Mouse (Mus musculus) hindbrain, embryonic 13.5 days (tissue): ENCODE measurements around the gene Wwc2. TPM values are rescaled to one million over a fixed set of nuclear protein-coding genes. Genes with fewer than 3 reads are reported as not detected.

Experiments
- ATAC-seq: fragments of 200-750 bp; cut with Nextera tagmentation; 2 replicates; pipeline ENCODE4 v1.8.0; 2017; ENCODE audit warnings: moderate TSS enrichment; ENCODE audit not compliant: low FRiP score
- H3K27ac ChIP-seq: fragments of 300-500 bp; sonication (generic); 2 replicates; pipeline ENCODE4 v1.5.1; 2015; ENCODE audit warnings: inconsistent platforms, mild to moderate bottlenecking, moderate library complexity
- H3K27me3 ChIP-seq: fragments of 300-500 bp; sonication (generic); 2 replicates; pipeline ENCODE4 v1.6.1; 2015; ENCODE audit warnings: mild to moderate bottlenecking, inconsistent platforms
- H3K36me3 ChIP-seq: fragments of 300-500 bp; sonication (generic); 2 replicates; pipeline ENCODE4 v1.6.1; 2015; ENCODE audit warnings: mild to moderate bottlenecking, inconsistent platforms
- H3K4me1 ChIP-seq: fragments of 300-500 bp; sonication (generic); replicated peaks from 2 replicates; pipeline ENCODE4 v1.6.1; 2015; ENCODE audit warnings: inconsistent platforms
- H3K4me2 ChIP-seq: fragments of 300-500 bp; sonication (generic); 2 replicates; pipeline ENCODE4 v1.6.1; 2015; ENCODE audit warnings: inconsistent platforms, mild to moderate bottlenecking, moderate library complexity
- H3K4me3 ChIP-seq: fragments of 300-500 bp; sonication (generic); 2 replicates; pipeline ENCODE4 v1.5.1; 2015; ENCODE audit warnings: mild to moderate bottlenecking, inconsistent platforms
- H3K9ac ChIP-seq: fragments of 300-500 bp; sonication (generic); 2 replicates; pipeline ENCODE4 v1.6.1; 2015; ENCODE audit warnings: mild to moderate bottlenecking, inconsistent platforms
- H3K9me3 ChIP-seq: fragments of 300-500 bp; sonication (generic); 2 replicates; pipeline ENCODE4 v1.6.1; 2016; ENCODE audit warnings: inconsistent platforms
- WGBS: fragments of 180-500 bp; shearing (Covaris S2); methylation state at CpG from one replicate; pipeline ENCODE4 v1.1.7; 2015; 5-methylcytosine and 5-hydroxymethylcytosine counted together
- polyA plus RNA-seq: library from polyadenylated mRNA; unstranded; fragments of >200 nt; fragmentation: Nextera tagmentation; extraction: Ambion mirVana; gene quantifications from 2 replicates; pipeline ENCODE4 v1.2.1, GENCODE M21; 2015

Wwc2 gene
- polyA plus RNA-seq, 1 experiment from 2014 or later = 6.0 TPM

GRCm38 (mm10) chr8:47988111-47988510, 2.6 kb downstream of the Wwc2 start:
- Histone ChIP-seq H3K9ac (no peak overlapping the region), H3K4me1 (peaks cover 53% of the 10 kb centered on the region), H3K27ac (no peak overlapping the region), H3K27me3 (peaks cover 3% of the 10 kb centered on the region; the same call in 1 of the 2 replicates), H3K36me3 (no peaks in the 10 kb centered on the region), H3K4me3 (no peak overlapping the region), H3K9me3 (no peaks in the 10 kb centered on the region), H3K4me2 (0 out of 2 replicates have a peak overlapping the region, but pooled peaks have one; percentile 4)
- WGBS = 79% methylated on average over 15 of the region's 15 CpGs
- ATAC-seq = no peak

GRCm38 (mm10) chr8:47985644-47986043, 5.1 kb downstream of the Wwc2 start:
- Histone ChIP-seq H3K4me3 (no peak overlapping the region), H3K4me2 (no peak overlapping the region), H3K9ac (no peak overlapping the region), H3K27me3 (no peaks in the 10 kb centered on the region), H3K9me3 (no peaks in the 10 kb centered on the region), H3K36me3 (no peaks in the 10 kb centered on the region), H3K4me1 (peaks cover 44% of the 10 kb centered on the region), H3K27ac (no peak overlapping the region)
- ATAC-seq = no peak
- WGBS = 34% methylated on average over 10 of the region's 10 CpGs

- no peaks in the 10 kb centered on the region for H3K9me3 ChIP-seq
- H3K4me1 ChIP-seq = peaks cover 44% of the 10 kb centered on the region
- no peak for ATAC-seq
- no peaks in the 10 kb centered on the region for H3K36me3 ChIP-seq
- H3K27ac ChIP-seq = peak overlapping the region; percentile 70
- no peaks in the 10 kb centered on the region for H3K27me3 ChIP-seq
- no peak overlapping the region for H3K4me3 ChIP-seq
- no peak overlapping the region for H3K4me2 ChIP-seq
- no peak overlapping the region for H3K9ac ChIP-seq
Observed at GRCm38 (mm10) chr8:47985243-47985642, 5.5 kb downstream of the Wwc2 start.

GRCm38 (mm10) chr8:47981075-47981474, 9.6 kb downstream of the Wwc2 start:
- no peak overlapping the region for H3K4me2 ChIP-seq
- H3K9me3 ChIP-seq = no peaks in the 10 kb centered on the region
- H3K27ac ChIP-seq = no peak overlapping the region
- no peak overlapping the region for H3K9ac ChIP-seq
- WGBS = 92% methylated on average over 6 of the region's 6 CpGs
- no peaks in the 10 kb centered on the region for H3K36me3 ChIP-seq
- ATAC-seq = no peak
- peaks cover 10% of the 10 kb centered on the region for H3K4me1 ChIP-seq
- no peaks in the 10 kb centered on the region for H3K27me3 ChIP-seq
- H3K4me3 ChIP-seq = no peak overlapping the region

GRCm38 (mm10) chr8:47979876-47980275, 10.8 kb downstream of the Wwc2 start:
- Histone ChIP-seq H3K9me3 (no peaks in the 10 kb centered on the region), H3K9ac (no peak overlapping the region)
- WGBS = 90% methylated on average over 8 of the region's 8 CpGs

GRCm38 (mm10) chr8:47978755-47979154, 12.0 kb downstream of the Wwc2 start:
- Histone ChIP-seq H3K36me3 (no peaks in the 10 kb centered on the region), H3K27me3 (no peaks in the 10 kb centered on the region), H3K4me1 (peaks cover 16% of the 10 kb centered on the region), H3K9me3 (no peaks in the 10 kb centered on the region), H3K4me2 (no peak overlapping the region), H3K9ac (no peak overlapping the region), H3K27ac (no peak overlapping the region), H3K4me3 (no peak overlapping the region)
- 84% methylated on average over 6 of the region's 6 CpGs for WGBS
- ATAC-seq = no peak

More at GRCm38 (mm10) chr8:47979876-47980275, 10.8 kb downstream of the Wwc2 start:
- Histone ChIP-seq H3K27me3 (no peaks in the 10 kb centered on the region), H3K36me3 (no peaks in the 10 kb centered on the region), H3K27ac (no peak overlapping the region), H3K4me1 (peaks cover 5% of the 10 kb centered on the region), H3K4me2 (no peak overlapping the region), H3K4me3 (no peak overlapping the region)
- no peak for ATAC-seq

- Histone ChIP-seq H3K9ac (peak overlapping the region; percentile 61), H3K4me3 (peak overlapping the region; percentile 33), H3K9me3 (no peaks in the 10 kb centered on the region), H3K27ac (peak overlapping the region; percentile 56; the same call in 1 of the 2 replicates), H3K4me1 (peaks cover 16% of the 10 kb centered on the region), H3K4me2 (peak overlapping the region; percentile 57), H3K36me3 (no peaks in the 10 kb centered on the region), H3K27me3 (no peaks in the 10 kb centered on the region)
- 49% methylated on average over 7 of the region's 7 CpGs for WGBS
- ATAC-seq = no peak
Observed at GRCm38 (mm10) chr8:47974963-47975314, 15.8 kb downstream of the Wwc2 start.

GRCm38 (mm10) chr8:47974138-47974962, 16.4 kb downstream of the Wwc2 start:
- WGBS = 12% methylated on average over 20 of the region's 20 CpGs
- Histone ChIP-seq H3K4me3 (peak overlapping the region; percentile 33), H3K4me1 (peaks cover 16% of the 10 kb centered on the region), H3K4me2 (peak overlapping the region; percentile 57), H3K27ac (peak overlapping the region; percentile 56; the same call in 1 of the 2 replicates), H3K9ac (peak overlapping the region; percentile 61), H3K36me3 (no peaks in the 10 kb centered on the region), H3K27me3 (no peaks in the 10 kb centered on the region), H3K9me3 (no peaks in the 10 kb centered on the region)
- ATAC-seq = peak; percentile 69; the same call in 1 of the 2 replicates

- H3K36me3 ChIP-seq = no peaks in the 10 kb centered on the region
- no peak overlapping the region for H3K4me3 ChIP-seq
- no peak for ATAC-seq
- H3K9me3 ChIP-seq = no peaks in the 10 kb centered on the region
- 81% methylated on average over 2 of the region's 2 CpGs for WGBS
- H3K27me3 ChIP-seq = no peaks in the 10 kb centered on the region
- peaks cover 27% of the 10 kb centered on the region for H3K4me1 ChIP-seq
- H3K27ac ChIP-seq = no peak overlapping the region
- no peak overlapping the region for H3K4me2 ChIP-seq
- no peak overlapping the region for H3K9ac ChIP-seq
Observed at GRCm38 (mm10) chr8:47971121-47971520, 19.6 kb downstream of the Wwc2 start.

- Histone ChIP-seq H3K27ac (no peak overlapping the region), H3K9me3 (no peaks in the 10 kb centered on the region), H3K9ac (no peak overlapping the region), H3K36me3 (no peaks in the 10 kb centered on the region), H3K4me1 (peaks cover 27% of the 10 kb centered on the region), H3K4me2 (no peak overlapping the region), H3K4me3 (no peak overlapping the region), H3K27me3 (no peaks in the 10 kb centered on the region)
- WGBS = 74% methylated on average over 5 of the region's 5 CpGs
- ATAC-seq = no peak
Observed at GRCm38 (mm10) chr8:47970576-47970975, 20.1 kb downstream of the Wwc2 start.

- Histone ChIP-seq H3K9ac (no peak overlapping the region), H3K27me3 (no peaks in the 10 kb centered on the region), H3K4me2 (no peak overlapping the region), H3K27ac (no peak overlapping the region), H3K36me3 (no peaks in the 10 kb centered on the region), H3K9me3 (no peaks in the 10 kb centered on the region), H3K4me1 (peaks cover 21% of the 10 kb centered on the region), H3K4me3 (no peak overlapping the region)
- WGBS = 71% methylated on average over 20 of the region's 20 CpGs
- ATAC-seq = no peak
Observed at GRCm38 (mm10) chr8:47967045-47967920, 23.4 kb downstream of the Wwc2 start.

GRCm38 (mm10) chr8:47962484-47962883, 28.2 kb downstream of the Wwc2 start:
- no peak overlapping the region for H3K4me3 ChIP-seq
- no peaks in the 10 kb centered on the region for H3K36me3 ChIP-seq
- no peaks in the 10 kb centered on the region for H3K27me3 ChIP-seq
- no peak overlapping the region for H3K4me2 ChIP-seq
- no peak overlapping the region for H3K9ac ChIP-seq
- ATAC-seq = no peak
- WGBS = 62% methylated on average over 4 of the region's 4 CpGs
- no peaks in the 10 kb centered on the region for H3K9me3 ChIP-seq
- H3K4me1 ChIP-seq = peaks cover 29% of the 10 kb centered on the region
- H3K27ac ChIP-seq = no peak overlapping the region
